Mouse (Mus musculus) intestine, embryonic 16.5 days (tissue): ENCODE data around the gene Akap6. TPM values are rescaled to one million over a fixed set of nuclear protein-coding genes. Genes with fewer than 3 reads are reported as not detected.

ENCODE experiments used
- ATAC-seq: fragments of 200-750 bp; cut with Nextera tagmentation; 2 replicates; pipeline ENCODE4 v1.8.0; 2017; ENCODE audit warnings: moderate TSS enrichment, moderate library complexity
- H3K27ac ChIP-seq: fragments of 300-500 bp; sonication (generic); 2 replicates; pipeline ENCODE4 v1.5.1; 2014; ENCODE audit warnings: mild to moderate bottlenecking, low read length
- H3K27me3 ChIP-seq: fragments of 300-500 bp; sonication (generic); replicated peaks from 2 replicates; pipeline ENCODE4 v1.6.1; 2014; ENCODE audit warnings: low read length, control low read depth, mixed read lengths; ENCODE audit not compliant: control insufficient read depth, insufficient read depth
- H3K36me3 ChIP-seq: fragments of 300-500 bp; sonication (generic); 2 replicates; pipeline ENCODE4 v1.6.1; 2014; ENCODE audit warnings: low read length, control low read depth; ENCODE audit not compliant: control insufficient read depth, insufficient read depth
- H3K4me1 ChIP-seq: fragments of 300-500 bp; sonication (generic); 2 replicates; pipeline ENCODE4 v1.6.1; 2014; ENCODE audit warnings: low read length, control low read depth, mixed read lengths; ENCODE audit not compliant: control insufficient read depth, insufficient read depth
- H3K4me2 ChIP-seq: fragments of 300-500 bp; sonication (generic); 2 replicates; pipeline ENCODE4 v1.6.1; 2014; ENCODE audit warnings: low read depth, low read length, control low read depth
- H3K4me3 ChIP-seq: fragments of 300-500 bp; sonication (generic); 2 replicates; pipeline ENCODE4 v1.5.1; 2014; ENCODE audit warnings: mild to moderate bottlenecking, low read length
- H3K9ac ChIP-seq: fragments of 300-500 bp; sonication (generic); 2 replicates; pipeline ENCODE4 v1.6.1; 2014; ENCODE audit warnings: low read depth, low read length
- H3K9me3 ChIP-seq: fragments of 300-500 bp; sonication (generic); 2 replicates; pipeline ENCODE4 v1.6.1; 2016; ENCODE audit warnings: low read length, control low read depth; ENCODE audit not compliant: control insufficient read depth
- WGBS: fragments of 180-500 bp; shearing (Covaris S2); extraction: QIAGEN DNeasy Blood & Tissue Kit; methylation state at CpG from one replicate; pipeline ENCODE4 v1.1.7; 2014; 5-methylcytosine and 5-hydroxymethylcytosine counted together
- polyA plus RNA-seq: library from polyadenylated mRNA; unstranded; fragments of >200 nt; fragmentation: Nextera tagmentation; extraction: Ambion mirVana; gene quantifications from 2 replicates; pipeline ENCODE4 v1.2.1, GENCODE M21; 2015

Akap6 gene
- polyA plus RNA-seq, 1 experiment from 2014 or later, result 1.4 TPM

DNA sequence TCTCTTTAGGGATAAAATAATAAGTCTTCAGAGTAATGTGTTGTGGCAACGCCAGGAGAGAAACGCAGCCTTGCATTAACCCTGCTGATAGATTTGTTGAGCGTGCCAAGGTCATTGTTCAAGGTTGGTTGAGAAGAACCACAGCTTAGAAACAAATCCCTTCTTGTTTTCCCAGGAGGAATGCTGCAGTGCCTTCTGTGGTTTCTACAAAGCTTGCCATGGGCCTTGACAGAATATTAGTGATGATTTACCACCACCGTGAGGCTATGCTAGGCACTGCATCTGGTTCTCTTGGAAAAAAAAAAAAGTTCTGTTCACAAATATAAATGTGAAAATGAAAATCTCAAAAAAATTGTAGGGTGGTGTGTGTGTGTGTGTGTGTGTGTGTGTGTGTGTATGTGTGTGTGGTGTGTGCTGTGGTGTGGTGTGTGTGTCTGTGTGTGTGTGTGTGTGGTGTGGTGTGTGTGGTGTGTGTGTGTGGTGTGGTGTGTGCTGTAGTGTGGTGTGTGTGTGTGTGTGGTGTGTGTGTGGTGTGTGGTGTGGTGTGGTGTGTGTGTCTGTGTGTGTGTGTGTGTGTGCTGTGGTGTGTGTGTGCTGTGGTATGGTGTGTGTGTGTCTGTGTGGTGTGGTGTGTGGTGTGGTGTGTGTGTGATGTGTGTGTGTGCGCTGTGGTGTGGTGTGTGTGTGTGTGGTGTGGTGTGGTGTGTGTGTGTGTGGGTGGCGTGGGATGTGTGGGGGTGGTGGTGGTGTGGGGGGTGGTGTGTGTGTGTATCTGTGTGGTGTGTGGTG, 196.7 kb downstream of the Akap6 start:
- H3K4me2 ChIP-seq, result no peak overlapping the region
- H3K27ac ChIP-seq, result no peak overlapping the region
- no peaks in the 10 kb centered on the region for H3K4me1 ChIP-seq
- ATAC-seq, result no peak
- no peaks in the 10 kb centered on the region for H3K27me3 ChIP-seq
- H3K4me3 ChIP-seq, result no peak overlapping the region
- no peaks in the 10 kb centered on the region for H3K9me3 ChIP-seq
- 35% methylated on average over 5 of the region's 6 CpGs for WGBS
- H3K9ac ChIP-seq, result no peak overlapping the region
- no peaks in the 10 kb centered on the region for H3K36me3 ChIP-seq

DNA sequence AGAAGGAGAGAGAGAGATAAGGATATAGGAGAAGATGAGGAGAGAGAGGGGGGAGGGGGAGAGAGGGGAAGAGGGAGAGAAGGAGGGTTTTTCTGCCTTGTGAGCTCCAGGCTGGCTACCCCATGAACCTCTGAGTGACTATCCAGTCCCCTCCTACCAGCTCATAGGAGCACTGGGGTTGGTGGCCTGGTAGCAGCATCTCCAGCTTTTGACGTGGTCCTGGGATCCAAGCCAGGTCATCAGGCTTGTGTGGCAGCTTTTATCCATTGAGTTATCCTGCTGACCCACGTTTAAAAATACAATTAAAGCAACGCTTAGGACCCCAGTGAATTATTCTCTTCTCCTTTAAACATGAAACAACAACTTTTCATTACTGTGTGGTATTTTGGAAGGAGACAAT, 197.6 kb downstream of the Akap6 start:
- 53% methylated on average over 3 of the region's 3 CpGs for WGBS
- ATAC-seq, result no peak

GRCm38 (mm10) chr12:52898130-52898529, 198.9 kb downstream of the Akap6 start:
- Histone ChIP-seq H3K9me3 (no peaks in the 10 kb centered on the region), H3K4me1 (no peaks in the 10 kb centered on the region), H3K4me3 (no peak overlapping the region), H3K4me2 (no peak overlapping the region), H3K9ac (no peak overlapping the region), H3K27me3 (no peaks in the 10 kb centered on the region), H3K36me3 (no peaks in the 10 kb centered on the region), H3K27ac (no peak overlapping the region)
- WGBS, result 67% methylated on average over 10 of the region's 10 CpGs
- ATAC-seq, result no peak

More for the DNA sequence above, 197.6 kb downstream of the Akap6 start:
- H3K4me2 ChIP-seq, result no peak overlapping the region
- H3K4me3 ChIP-seq, result no peak overlapping the region
- H3K4me1 ChIP-seq, result no peaks in the 10 kb centered on the region
- H3K27ac ChIP-seq, result no peak overlapping the region
- H3K9me3 ChIP-seq, result no peaks in the 10 kb centered on the region
- H3K36me3 ChIP-seq, result no peaks in the 10 kb centered on the region
- no peak overlapping the region for H3K9ac ChIP-seq
- no peaks in the 10 kb centered on the region for H3K27me3 ChIP-seq

- Histone ChIP-seq H3K4me2 (no peak overlapping the region), H3K36me3 (no peaks in the 10 kb centered on the region), H3K9me3 (no peaks in the 10 kb centered on the region), H3K4me3 (no peak overlapping the region), H3K4me1 (no peaks in the 10 kb centered on the region), H3K27me3 (no peaks in the 10 kb centered on the region), H3K27ac (no peak overlapping the region), H3K9ac (no peak overlapping the region)
- no peak for ATAC-seq
- WGBS, result 86% methylated on average over 5 of the region's 5 CpGs
Measured at GRCm38 (mm10) chr12:52904046-52904445, 204.9 kb downstream of the Akap6 start.

GRCm38 (mm10) chr12:52908448-52909066, 209.4 kb downstream of the Akap6 start:
- Histone ChIP-seq H3K4me1 (no peaks in the 10 kb centered on the region), H3K36me3 (no peaks in the 10 kb centered on the region), H3K27me3 (no peaks in the 10 kb centered on the region), H3K9me3 (no peaks in the 10 kb centered on the region), H3K4me3 (no peak overlapping the region), H3K27ac (no peak overlapping the region), H3K4me2 (no peak overlapping the region), H3K9ac (no peak overlapping the region)
- WGBS, result 60% methylated on average over 13 of the region's 13 CpGs
- ATAC-seq, result no peak

GRCm38 (mm10) chr12:52910345-52910744, 211.2 kb downstream of the Akap6 start:
- Histone ChIP-seq H3K27ac (no peak overlapping the region), H3K9ac (no peak overlapping the region), H3K4me2 (no peak overlapping the region), H3K4me1 (no peaks in the 10 kb centered on the region), H3K9me3 (no peaks in the 10 kb centered on the region), H3K4me3 (no peak overlapping the region), H3K27me3 (no peaks in the 10 kb centered on the region), H3K36me3 (no peaks in the 10 kb centered on the region)
- no peak for ATAC-seq
- whole genome bisulfite sequencing, result 84% methylated on average over 13 of the region's 13 CpGs

DNA sequence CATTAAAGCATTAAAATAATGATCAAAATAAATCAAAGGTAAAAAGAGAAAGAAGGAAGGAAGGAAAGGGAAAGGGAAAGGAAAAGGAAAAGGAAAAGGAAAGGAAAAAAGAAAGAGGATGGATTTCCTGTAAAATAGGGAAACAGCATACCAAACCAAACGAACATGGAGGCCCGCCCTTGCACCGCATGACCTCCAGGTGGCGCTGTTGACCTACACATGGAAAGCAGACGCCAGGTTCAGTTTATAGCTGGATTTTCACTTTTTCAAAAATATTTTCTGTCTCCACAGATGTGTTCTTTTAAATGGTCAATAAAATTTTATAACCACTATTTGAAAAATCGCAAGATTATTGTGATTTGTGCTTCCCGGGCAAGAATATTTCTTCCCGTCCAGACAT, 211.6 kb downstream of the Akap6 start:
- H3K27me3 ChIP-seq, result no peaks in the 10 kb centered on the region
- H3K9ac ChIP-seq, result no peak overlapping the region
- H3K4me3 ChIP-seq, result no peak overlapping the region
- WGBS, result 11% methylated on average over 8 of the region's 8 CpGs
- H3K4me1 ChIP-seq, result no peaks in the 10 kb centered on the region
- H3K36me3 ChIP-seq, result no peaks in the 10 kb centered on the region
- H3K27ac ChIP-seq, result no peak overlapping the region
- H3K9me3 ChIP-seq, result no peaks in the 10 kb centered on the region
- no peak for ATAC-seq
- H3K4me2 ChIP-seq, result no peak overlapping the region

DNA sequence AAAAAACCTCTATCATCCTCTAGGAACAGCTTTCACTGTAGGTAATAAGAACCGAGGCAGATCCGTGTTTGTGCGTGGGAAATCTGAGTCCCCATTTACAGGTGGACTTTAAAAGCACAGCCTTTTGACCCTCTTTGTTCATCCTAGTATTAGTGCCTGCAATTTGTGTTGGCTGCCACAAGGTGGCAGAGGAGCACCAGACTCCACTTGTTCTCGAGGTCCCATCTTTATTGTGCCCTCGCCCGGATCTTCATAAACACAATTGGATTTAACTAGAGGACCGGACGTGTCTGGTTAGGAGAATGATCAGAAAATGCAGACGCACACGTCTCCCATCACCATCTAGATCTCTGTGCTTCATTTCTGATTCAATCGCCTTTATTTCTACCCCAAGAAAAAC, 219.8 kb downstream of the Akap6 start:
- Histone ChIP-seq H3K4me1 (no peaks in the 10 kb centered on the region), H3K9ac (no peak overlapping the region), H3K27ac (no peak overlapping the region), H3K9me3 (no peaks in the 10 kb centered on the region), H3K27me3 (no peaks in the 10 kb centered on the region), H3K4me2 (no peak overlapping the region), H3K4me3 (no peak overlapping the region), H3K36me3 (no peaks in the 10 kb centered on the region)
- ATAC-seq, result no peak
- 34% methylated on average over 11 of the region's 11 CpGs for WGBS

DNA sequence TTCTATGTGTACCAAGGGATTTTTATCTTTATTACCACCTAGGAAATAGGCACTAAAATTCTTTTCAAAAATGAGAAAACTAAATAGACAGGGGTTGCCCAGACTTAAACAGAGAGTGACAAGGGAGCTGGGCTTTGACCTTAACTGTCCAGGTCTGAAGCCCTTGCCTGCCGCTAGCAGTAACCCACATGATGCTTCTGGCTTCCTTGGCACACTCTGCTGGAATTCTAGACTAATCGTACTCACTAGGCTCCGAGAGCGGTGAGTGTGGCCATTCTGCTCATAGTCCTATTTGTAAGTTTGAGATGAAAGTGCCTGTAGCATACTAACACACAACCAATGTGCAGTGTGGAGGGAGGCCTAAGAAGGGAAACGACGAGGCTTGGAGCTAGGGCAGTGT, 223.3 kb downstream of the Akap6 start:
- ATAC-seq, result no peak
- no peaks in the 10 kb centered on the region for H3K27me3 ChIP-seq
- WGBS, result 82% methylated on average over 6 of the region's 6 CpGs
- H3K4me3 ChIP-seq, result no peak overlapping the region
- H3K9me3 ChIP-seq, result no peaks in the 10 kb centered on the region
- H3K9ac ChIP-seq, result no peak overlapping the region
- no peak overlapping the region for H3K27ac ChIP-seq
- no peaks in the 10 kb centered on the region for H3K4me1 ChIP-seq
- H3K4me2 ChIP-seq, result no peak overlapping the region
- H3K36me3 ChIP-seq, result no peaks in the 10 kb centered on the region
